Mouse (Mus musculus) lung, postnatal 0 days (tissue): ENCODE results near the gene H2al1c. TPM values are rescaled to one million over a fixed set of nuclear protein-coding genes. Genes with fewer than 3 reads are reported as not detected.
"Not testable (repeated sequence)": the region's sequence is repeated elsewhere in the genome, so short reads cannot be mapped to it uniquely, and the experiment has no call there.

Experiments used
- ATAC-seq: fragments of 200-750 bp; cut with Nextera tagmentation; 2 replicates; pipeline ENCODE4 v1.8.0; 2017; ENCODE audit warnings: moderate library complexity
- DNase-seq: peaks from one replicate; pipeline ENCODE4 v3.0.0-alpha.2; 2016; ENCODE audit warnings: low spot score
- H3K27ac ChIP-seq: fragments of 300-500 bp; sonication (generic); 2 replicates; pipeline ENCODE4 v1.5.1; 2014; ENCODE audit warnings: antibody characterized with exemption, mild to moderate bottlenecking, low read length, mixed read lengths
- H3K27me3 ChIP-seq: fragments of 300-500 bp; sonication (generic); replicated peaks from 2 replicates; pipeline ENCODE4 v1.6.1; 2014; ENCODE audit warnings: low read length, mixed read lengths; ENCODE audit not compliant: insufficient read depth
- H3K36me3 ChIP-seq: fragments of 300-500 bp; sonication (generic); 2 replicates; pipeline ENCODE4 v1.6.1; 2014; ENCODE audit warnings: low read length, mixed read lengths; ENCODE audit not compliant: insufficient read depth
- H3K4me1 ChIP-seq: fragments of 300-500 bp; sonication (generic); 2 replicates; pipeline ENCODE4 v1.6.1; 2014; ENCODE audit warnings: antibody characterized with exemption, low read depth, low read length, mixed read lengths; ENCODE audit not compliant: insufficient read depth
- H3K4me2 ChIP-seq: fragments of 300-500 bp; sonication (generic); replicated peaks from 2 replicates; pipeline ENCODE4 v1.6.1; 2014; ENCODE audit warnings: low read depth, mild to moderate bottlenecking, low read length, moderate library complexity, mixed read lengths
- H3K4me3 ChIP-seq: fragments of 300-500 bp; sonication (generic); 2 replicates; pipeline ENCODE4 v1.5.1; 2014; ENCODE audit warnings: low read depth, low read length
- H3K9ac ChIP-seq: fragments of 300-500 bp; sonication (generic); replicated peaks from 2 replicates; pipeline ENCODE4 v1.6.1; 2014; ENCODE audit warnings: low read depth, mild to moderate bottlenecking
- H3K9me3 ChIP-seq: fragments of 300-500 bp; sonication (generic); 2 replicates; pipeline ENCODE4 v1.6.1; 2016; ENCODE audit warnings: low read length, mixed read lengths
- CTCF ChIP-seq: IDR thresholded peaks from 2 replicates; pipeline ENCODE4 v1.5.1; 2016; ENCODE audit warnings: antibody characterized with exemption, mild to moderate bottlenecking
- EP300 ChIP-seq: IDR thresholded peaks from 2 replicates; pipeline ENCODE4 v1.6.1; 2016; ENCODE audit warnings: antibody characterized with exemption, mild to moderate bottlenecking, control low read depth
- WGBS: fragments of 180-500 bp; shearing (Covaris S2); extraction: QIAGEN DNeasy Blood & Tissue Kit; methylation state at CpG from one replicate; pipeline ENCODE4 v1.1.7; 2014; 5-methylcytosine and 5-hydroxymethylcytosine counted together
- polyA plus RNA-seq: library from polyadenylated mRNA; unstranded; fragments of >200 nt; fragmentation: Nextera tagmentation; extraction: Ambion mirVana; gene quantifications from 2 replicates; pipeline ENCODE4 v1.2.1, GENCODE M21; 2015

The H2al1c gene
- polyA plus RNA-seq = not detected in 2 replicates

DNA sequence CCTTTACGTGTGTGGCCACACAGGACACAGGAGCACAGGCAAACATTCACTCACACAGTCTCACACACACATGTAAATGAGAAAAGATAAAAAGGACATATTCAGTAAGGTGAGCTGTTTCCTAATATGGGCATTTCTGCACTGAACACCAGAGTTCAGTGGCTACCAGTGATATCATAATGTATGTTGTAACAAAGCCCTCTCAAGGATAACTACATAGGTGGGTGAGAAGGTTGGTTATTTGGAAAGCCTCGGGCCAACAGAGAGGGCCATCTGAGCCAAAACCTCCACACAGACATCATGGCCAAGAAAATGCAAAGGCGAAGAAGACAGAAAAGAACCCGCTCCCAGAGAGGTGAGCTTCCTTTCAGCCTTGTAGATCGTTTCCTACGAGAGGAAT is at the start of gene H2al1c:
H2al1c (plus strand) TSS at position 301 of the 400 bp plus-strand sequence.
- not testable (repeated sequence) for H3K4me1 ChIP-seq, DNase-seq, H3K27me3 ChIP-seq, ATAC-seq, H3K27ac ChIP-seq, H3K9ac ChIP-seq, H3K36me3 ChIP-seq, H3K4me2 ChIP-seq, H3K9me3 ChIP-seq, H3K4me3 ChIP-seq
- WGBS = 57% methylated on average over 1 of the region's 6 CpGs

DNA sequence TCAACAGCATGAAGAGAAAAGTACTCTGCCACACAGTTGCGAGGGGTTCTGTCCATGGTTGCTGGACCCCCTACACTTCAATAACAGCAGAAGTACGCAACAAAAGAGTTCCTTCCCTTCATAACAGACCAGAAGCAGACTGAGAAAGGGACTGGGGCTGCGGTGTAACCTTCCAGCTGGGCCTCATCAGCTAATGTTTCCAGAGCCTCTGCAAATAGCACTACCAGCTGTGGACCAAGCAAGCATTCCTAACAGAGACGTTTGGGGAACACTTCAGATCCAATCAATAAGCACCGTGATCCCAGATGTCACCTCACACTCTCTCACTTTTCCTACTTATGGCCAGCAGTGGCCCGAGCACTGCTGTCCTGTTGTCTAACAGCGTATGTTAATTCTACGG is 40.5 kb upstream of the H2al1c start:
- DNase-seq (peak; percentile 6), ATAC-seq (no peak)
- Histone ChIP-seq H3K4me1 (no peaks in the 10 kb centered on the region), H3K4me3 (no peak overlapping the region), H3K36me3 (no peaks in the 10 kb centered on the region), H3K9me3 (no peaks in the 10 kb centered on the region), H3K9ac (no peak overlapping the region), H3K27me3 (no peaks in the 10 kb centered on the region), H3K27ac (no peak overlapping the region), H3K4me2 (no peak overlapping the region)
- no peak for TF ChIP-seq CTCF
- 57% methylated on average over 8 of the region's 8 CpGs for WGBS

DNA sequence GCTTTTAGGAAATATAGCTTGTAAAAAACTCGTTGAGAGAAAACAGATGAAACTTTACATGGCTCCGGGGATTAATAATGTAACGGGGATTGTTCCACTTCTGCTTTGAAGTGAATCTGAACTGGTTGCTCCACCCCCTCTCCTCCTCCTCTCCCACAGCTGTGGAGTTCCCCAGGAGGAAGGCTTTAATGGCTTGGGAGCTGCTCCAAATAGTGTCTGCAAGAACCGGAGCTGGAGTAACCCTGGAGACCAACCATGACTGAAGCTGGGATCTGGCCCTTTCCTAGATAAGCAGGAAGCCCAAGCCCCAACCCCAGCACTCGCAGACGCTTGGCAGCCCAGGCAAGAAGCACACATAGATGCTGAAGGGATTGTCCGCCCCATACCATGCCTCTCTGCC is 37.7 kb upstream of the H2al1c start:
- no peaks in the 10 kb centered on the region for H3K4me1 ChIP-seq
- 46% methylated on average over 7 of the region's 7 CpGs for WGBS
- H3K27ac ChIP-seq = no peak overlapping the region
- TF ChIP-seq CTCF (no peak), EP300 (no peak)
- no peak overlapping the region for H3K9ac ChIP-seq
- ATAC-seq = no peak
- H3K27me3 ChIP-seq = no peaks in the 10 kb centered on the region
- no peaks in the 10 kb centered on the region for H3K36me3 ChIP-seq
- H3K9me3 ChIP-seq = no peaks in the 10 kb centered on the region
- H3K4me2 ChIP-seq = no peak overlapping the region
- no peak overlapping the region for H3K4me3 ChIP-seq
- peak; percentile 8 for DNase-seq

DNA sequence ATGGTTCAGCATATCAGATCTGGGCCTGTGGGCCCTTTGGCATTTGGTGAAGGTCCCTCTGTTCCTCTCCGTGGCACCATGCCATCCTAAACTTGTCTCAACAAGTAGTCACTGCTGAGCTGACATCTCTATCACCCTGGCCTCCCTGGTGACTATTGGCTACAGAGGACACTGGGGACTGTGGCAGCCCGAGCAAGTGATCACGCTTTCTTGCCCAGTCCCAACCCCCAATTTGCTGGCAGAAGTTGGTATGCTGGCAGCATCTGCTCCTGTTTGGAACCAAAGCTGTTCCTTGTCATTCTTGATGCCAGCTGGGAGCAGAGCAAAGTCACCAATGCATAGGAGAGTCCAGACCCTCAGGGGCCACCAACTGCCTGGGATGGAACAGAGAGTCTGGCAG is 36.4 kb upstream of the H2al1c start:
- Histone ChIP-seq H3K36me3 (no peaks in the 10 kb centered on the region), H3K9ac (no peak overlapping the region), H3K9me3 (no peaks in the 10 kb centered on the region), H3K27me3 (no peaks in the 10 kb centered on the region), H3K27ac (no peak overlapping the region), H3K4me3 (no peak overlapping the region), H3K4me2 (no peak overlapping the region), H3K4me1 (no peaks in the 10 kb centered on the region)
- TF ChIP-seq EP300 (no peak), CTCF (no peak)
- ATAC-seq (no peak), DNase-seq (no peak)
- 86% methylated on average over 3 of the region's 3 CpGs for WGBS

DNA sequence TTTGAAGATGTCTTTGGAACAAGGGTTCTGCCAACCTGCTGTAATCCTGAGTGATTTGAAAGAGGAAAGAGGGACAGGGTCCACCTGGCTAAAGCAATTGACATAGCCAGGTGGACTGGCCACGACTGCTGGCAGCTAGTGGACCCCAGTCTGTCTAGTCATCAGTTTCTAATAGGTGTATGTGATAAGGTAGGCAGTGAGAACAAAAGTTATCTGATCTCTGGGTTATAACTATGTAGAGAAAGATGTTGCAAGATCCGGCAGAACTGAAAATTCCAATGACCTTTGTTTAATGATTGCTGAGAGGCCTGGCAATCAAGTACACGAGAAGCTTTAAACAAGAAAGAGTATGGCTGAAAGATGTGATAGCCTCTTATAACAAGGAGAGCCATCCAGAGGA is 32.3 kb upstream of the H2al1c start:
- no peak for TF ChIP-seq CTCF
- TF ChIP-seq EP300 = no peak
- ATAC-seq (no peak), DNase-seq (no peak)
- Histone ChIP-seq H3K36me3 (no peaks in the 10 kb centered on the region), H3K4me3 (no peak overlapping the region), H3K27me3 (no peaks in the 10 kb centered on the region), H3K27ac (no peak overlapping the region), H3K9ac (no peak overlapping the region), H3K4me1 (no peaks in the 10 kb centered on the region), H3K9me3 (no peaks in the 10 kb centered on the region), H3K4me2 (no peak overlapping the region)
- 55% methylated on average over 3 of the region's 3 CpGs for WGBS

DNA sequence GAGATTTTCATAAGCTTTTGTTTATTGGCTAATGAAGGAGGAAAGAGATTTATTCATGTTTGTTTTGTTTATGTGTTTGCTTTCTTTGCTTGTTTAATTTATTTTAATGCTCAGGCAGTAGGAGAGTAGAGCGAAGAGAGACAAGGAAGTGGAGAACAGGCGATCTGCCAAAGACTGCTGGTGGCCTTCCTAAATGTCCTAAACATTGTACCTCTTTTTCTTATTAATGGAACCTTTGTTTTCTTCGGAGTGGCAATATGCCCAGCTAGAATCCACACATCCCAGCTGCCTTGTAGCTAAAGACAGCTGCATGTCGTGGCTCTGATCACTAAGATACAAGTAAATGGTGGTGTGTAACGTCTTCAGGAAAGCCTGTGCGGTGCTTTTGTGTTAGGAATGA is 28.4 kb upstream of the H2al1c start:
- DNase-seq = no peak
- H3K9ac ChIP-seq = no peak overlapping the region
- ATAC-seq = no peak

DNA sequence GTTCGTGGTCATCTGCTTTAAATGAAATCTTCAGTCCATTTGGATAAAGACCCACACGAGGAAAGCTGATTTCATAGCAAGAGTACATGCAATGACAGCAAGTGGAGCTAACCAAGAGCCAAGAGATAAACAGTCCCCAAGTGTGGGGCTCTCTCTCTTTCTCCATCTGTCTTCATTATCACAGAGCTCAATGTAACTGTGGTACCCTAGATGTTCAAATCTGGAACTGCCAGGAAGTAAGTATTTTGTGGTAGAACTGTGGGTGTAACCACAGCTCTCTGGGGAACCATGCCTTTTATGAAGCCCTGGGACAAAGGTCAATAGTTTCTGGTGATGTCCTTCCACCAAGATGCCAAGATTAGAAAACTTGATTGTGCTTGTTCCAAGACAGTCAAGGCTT is 24.7 kb upstream of the H2al1c start:
- Histone ChIP-seq H3K4me3 (no peak overlapping the region), H3K4me2 (no peak overlapping the region), H3K9me3 (no peaks in the 10 kb centered on the region), H3K27ac (no peak overlapping the region), H3K36me3 (no peaks in the 10 kb centered on the region), H3K27me3 (no peaks in the 10 kb centered on the region), H3K9ac (no peak overlapping the region), H3K4me1 (no peaks in the 10 kb centered on the region)
- 51% methylated on average over 2 of the region's 2 CpGs for WGBS
- DNase-seq = no peak
- no peak for ATAC-seq
- TF ChIP-seq CTCF (no peak), EP300 (no peak)

More for the DNA sequence above, 28.4 kb upstream of the H2al1c start:
- H3K36me3 ChIP-seq = no peaks in the 10 kb centered on the region
- no peaks in the 10 kb centered on the region for H3K9me3 ChIP-seq
- no peak overlapping the region for H3K4me3 ChIP-seq
- H3K27ac ChIP-seq = no peak overlapping the region
- no peak for TF ChIP-seq CTCF
- TF ChIP-seq EP300 = no peak
- no peaks in the 10 kb centered on the region for H3K4me1 ChIP-seq
- no peak overlapping the region for H3K4me2 ChIP-seq
- no peaks in the 10 kb centered on the region for H3K27me3 ChIP-seq
- WGBS = 51% methylated on average over 6 of the region's 6 CpGs
